Mouse (Mus musculus) heart, adult 2 months (tissue): ENCODE data around the gene Gm37240.

Experiments
- CTCF ChIP-seq: fragments of 200-600 bp; IDR thresholded peaks from 2 replicates; pipeline ENCODE4 v1.8.1; 2022; ENCODE audit warnings: antibody characterized with exemption, mild to moderate bottlenecking, moderate library complexity
- EP300 ChIP-seq: fragments of 200-500 bp; IDR thresholded peaks from 2 replicates; pipeline ENCODE4 v1.6.1; 2011; ENCODE audit warnings: low read depth, low read length, control low read depth; ENCODE audit not compliant: insufficient read depth
- POLR2A ChIP-seq: fragments of 200-500 bp; IDR thresholded peaks from 2 replicates; pipeline ENCODE4 v1.6.1; 2011; ENCODE audit warnings: mild to moderate bottlenecking, low read depth, low read length, control low read depth; ENCODE audit not compliant: insufficient read depth

DNA sequence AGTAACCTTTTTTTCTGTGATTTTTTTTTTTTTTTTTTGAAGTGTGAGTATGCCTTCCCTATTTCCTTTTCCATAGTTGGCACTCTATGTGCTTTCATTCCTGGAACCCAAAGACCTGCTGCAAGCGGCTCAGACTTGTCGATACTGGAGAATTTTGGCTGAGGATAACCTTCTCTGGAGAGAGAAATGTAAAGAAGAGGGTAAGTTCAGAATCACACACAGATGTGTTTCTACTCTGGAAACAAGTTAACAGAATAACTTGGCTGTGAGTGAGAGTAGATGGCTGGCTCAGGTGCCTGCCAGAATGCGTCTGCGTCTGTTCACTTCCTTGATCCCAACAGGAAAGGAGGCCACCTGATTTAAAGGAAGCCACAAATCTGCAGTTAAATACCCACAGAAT lies 920.0 kb downstream of the Gm37240 start:
- TF ChIP-seq CTCF: no peak
- TF ChIP-seq POLR2A: no peak
- TF ChIP-seq EP300: no peak
